Mouse (Mus musculus): ENCODE measurements around the gene Trpt1. TPM values are rescaled to one million over a fixed set of nuclear protein-coding genes. Genes with fewer than 3 reads are reported as not detected.
"Not testable (repeated sequence)": the region's sequence is repeated elsewhere in the genome, so short reads cannot be mapped to it uniquely, and the experiment has no call there.

Trpt1 gene
- total RNA-seq, 2 experiments from 2014 or later = 18.4 to 19.5 TPM

DNA sequence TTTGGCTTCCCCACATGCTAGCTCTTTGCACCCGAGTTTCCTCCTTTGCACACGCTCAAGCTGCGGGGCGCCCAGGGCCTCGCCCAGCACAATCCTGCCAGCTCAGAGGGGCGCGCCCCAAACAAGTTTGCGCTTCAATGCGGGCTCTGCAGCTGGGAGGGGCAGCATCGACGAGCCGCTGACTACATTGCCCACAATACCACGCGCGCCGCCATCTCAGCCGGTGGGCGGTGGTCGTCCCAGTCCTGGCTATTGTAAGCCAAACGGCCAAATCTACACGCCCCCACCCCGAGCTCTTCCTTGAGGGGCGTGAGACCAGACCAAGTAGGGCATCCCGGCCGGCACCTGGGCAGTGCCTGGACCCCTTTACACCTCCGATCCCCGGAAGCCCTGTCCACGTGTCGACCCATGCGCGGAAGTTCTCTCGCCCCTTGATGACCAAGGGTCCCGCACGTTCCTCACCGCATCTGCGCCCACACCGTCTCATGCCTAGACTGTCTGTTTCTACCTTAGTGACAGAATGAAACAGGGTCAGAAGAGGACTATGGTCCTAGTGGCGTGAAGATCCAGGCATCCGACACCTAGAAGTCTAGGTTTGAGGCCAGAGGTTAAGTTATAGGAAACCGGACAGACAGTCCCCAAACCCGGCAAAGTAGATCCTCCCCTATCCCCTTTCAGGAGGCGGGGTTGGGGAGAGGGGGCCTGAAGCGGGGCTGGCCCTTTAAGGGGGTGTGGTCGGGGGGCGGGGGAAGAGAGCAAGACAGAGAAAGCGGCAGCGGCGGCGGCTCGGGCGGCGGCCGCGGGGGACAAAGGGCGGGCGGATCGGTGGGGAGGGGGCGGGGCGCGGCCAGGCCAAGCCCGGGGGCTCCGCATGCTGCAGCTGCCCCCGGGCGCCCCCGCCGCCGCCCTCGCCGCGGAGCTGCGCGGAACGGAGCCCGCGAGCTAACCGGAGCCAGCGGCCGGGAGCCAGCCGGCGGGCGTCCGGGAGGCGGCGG lies 21.4 kb upstream of the Trpt1 start, which contains the start of gene Ppp1r14b:
TSS of gene Ppp1r14b (plus strand) at position 758 of the 995 bp plus-strand sequence.
- peak; percentile 80 to 89 for DNase-seq (ENCODE audit: low spot score in 2 of 2)

- peak in 1 of 2 experiments; percentile 80 for DNase-seq (ENCODE audit: low spot score in 2 of 2)
Observed at GRCm38 (mm10) chr19:6975537-6976521, 20.1 kb upstream of the Trpt1 start, which contains the start of gene Plcb3. Gene Plcb3 (minus strand): TSS chr19:6976470.

DNA sequence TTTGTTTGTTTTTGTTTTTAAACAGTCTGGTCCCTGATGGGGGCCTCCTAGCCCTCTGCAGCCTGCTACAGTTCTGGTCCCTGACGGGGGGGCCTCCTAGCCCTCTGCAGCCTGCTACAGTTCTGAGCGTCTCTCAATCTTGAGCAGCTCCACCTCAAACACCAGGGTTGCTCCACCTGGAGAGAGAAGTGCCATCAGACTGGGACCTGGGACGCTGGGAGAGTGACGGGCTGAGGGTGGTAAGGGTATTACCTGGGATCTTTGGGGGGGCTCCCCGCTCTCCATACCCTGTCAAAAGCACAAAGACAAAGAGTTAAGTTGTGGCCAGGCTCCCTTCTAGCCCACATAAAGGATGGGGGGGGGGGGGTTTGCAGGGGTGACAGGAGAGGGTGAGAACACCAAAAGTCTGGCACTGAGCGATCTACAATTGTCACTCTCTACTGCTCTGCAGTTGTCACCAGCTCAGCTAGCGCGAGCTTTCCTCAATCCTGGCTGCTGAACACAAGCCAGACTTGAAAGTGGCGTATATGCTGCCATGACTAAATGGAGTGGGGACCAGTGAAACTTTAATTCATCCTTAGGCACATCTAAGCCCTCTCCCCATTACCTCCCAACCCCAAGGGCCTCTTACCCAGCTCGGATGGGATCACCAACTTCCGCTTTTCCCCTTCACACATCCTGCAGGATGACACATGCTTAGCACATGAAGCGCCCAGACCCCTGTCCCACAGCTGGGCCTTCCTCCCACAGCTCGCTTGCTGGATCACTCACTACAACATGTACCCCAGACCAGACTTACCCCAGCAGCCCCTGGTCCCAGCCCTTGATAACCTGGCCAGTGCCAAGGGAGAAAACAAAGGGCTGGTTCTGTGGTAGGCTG lies 17.9 kb upstream of the Trpt1 start:
- no peak for DNase-seq (ENCODE audit: low spot score in 2 of 2)

DNA sequence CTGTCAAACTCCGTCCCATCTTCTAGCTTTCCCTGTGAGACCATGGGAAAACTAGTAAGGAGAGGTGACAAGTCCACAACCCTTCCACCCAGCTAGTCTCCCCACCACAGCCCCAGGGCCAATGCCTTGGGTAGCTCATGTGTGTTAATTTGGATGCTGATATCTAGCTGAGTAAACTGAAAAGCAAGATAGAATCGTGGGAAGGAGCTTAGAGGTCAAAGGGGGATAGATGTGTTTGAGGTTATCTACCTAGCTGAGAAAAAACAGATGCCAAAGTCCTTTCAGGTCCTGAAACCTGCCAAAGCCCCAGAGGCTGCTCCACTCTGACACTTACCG lies 17.3 kb upstream of the Trpt1 start:
- DNase-seq (ENCODE audit: low spot score in 2 of 2) = no peak

- no peak for DNase-seq (ENCODE audit: low spot score in 2 of 2)
Observed at GRCm38 (mm10) chr19:6979001-6979479, 16.9 kb upstream of the Trpt1 start.

GRCm38 (mm10) chr19:6979486-6980380 lies 16.2 kb upstream of the Trpt1 start:
- peak; percentile 100 for DNase-seq (ENCODE audit: low spot score in 2 of 2)

DNA sequence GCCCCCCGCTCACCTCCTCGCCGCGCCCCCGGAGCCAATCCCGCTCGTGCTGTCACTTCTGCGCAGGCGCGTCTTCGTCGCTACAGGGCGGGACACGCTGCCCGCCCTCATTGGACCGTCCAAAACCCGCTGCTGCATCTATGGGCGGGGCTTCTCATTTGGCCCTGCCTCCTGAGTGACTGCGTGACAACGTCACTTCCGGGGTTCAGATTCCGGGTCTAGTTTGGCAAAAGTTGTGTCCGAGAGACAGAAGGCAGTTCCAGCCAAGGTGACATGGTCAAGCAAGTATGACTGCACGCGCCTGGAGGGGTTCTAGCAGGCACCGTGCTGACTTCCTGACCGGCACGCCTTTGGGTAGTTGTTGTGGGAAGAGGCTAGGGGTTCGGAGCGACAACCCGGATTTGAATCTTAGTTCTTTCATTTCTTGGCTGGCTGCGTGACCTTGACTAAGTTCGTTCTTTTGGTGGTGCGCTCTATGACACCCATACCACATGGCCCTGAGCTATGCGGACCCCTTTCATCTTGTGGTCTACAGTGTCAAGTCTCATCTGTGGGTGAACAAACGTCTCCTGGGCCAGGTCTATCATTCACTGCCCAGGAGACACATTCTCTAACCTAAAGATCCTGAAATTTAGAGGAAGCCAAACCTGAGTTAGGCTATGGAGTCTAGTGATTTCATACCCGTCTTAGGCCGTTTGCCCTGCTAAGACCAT lies 15.4 kb upstream of the Trpt1 start, which contains the start of gene Fkbp2:
TSS of gene Fkbp2 (minus strand) at position 121 of the 713 bp plus-strand sequence.
- peak; percentile 96 to 99 for DNase-seq (ENCODE audit: low spot score in 2 of 2)

DNA sequence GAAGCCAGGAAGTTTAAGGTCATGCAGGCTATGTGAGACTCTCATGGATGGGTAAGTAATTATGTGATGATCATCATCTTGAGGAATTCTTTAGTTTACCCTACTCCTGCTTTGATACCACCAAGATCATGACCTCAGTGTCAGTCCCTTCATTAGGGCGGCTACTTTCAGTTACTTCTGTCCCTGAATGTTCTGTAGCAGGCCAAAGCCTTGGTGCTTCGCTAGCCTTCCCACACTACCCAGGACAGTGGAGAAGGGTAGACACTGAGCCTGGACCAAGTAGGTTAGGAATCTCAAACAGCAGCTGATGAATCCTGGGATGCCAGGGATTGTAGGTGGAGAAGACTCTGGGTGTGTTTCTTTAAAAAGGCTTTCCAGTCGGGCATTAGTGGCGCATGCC lies 14.5 kb upstream of the Trpt1 start:
- DNase-seq (ENCODE audit: low spot score in 2 of 2) = no peak

DNA sequence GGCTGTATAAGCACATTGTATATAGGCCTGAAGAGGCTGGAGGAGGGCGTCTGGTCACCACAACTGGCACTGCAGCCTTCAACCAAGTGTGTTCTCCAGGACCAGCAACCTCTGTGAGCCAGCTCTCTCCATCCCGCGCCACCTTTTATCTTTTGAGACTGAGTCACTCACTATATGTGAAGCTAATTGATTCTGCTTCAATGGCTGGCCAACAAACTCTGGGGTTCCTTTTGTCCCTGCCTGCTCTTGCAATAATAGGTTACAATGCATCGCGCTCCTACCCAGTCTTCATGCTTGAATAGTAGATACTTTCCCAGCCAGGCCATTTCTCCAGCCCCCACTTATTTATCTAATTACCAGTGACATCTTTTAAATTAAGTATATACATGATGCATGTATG lies 12.3 kb upstream of the Trpt1 start:
- no peak for DNase-seq (ENCODE audit: low spot score in 2 of 2)

GRCm38 (mm10) chr19:6985300-6985699 lies 10.6 kb upstream of the Trpt1 start:
- DNase-seq (ENCODE audit: low spot score in 2 of 2) = no peak

DNA sequence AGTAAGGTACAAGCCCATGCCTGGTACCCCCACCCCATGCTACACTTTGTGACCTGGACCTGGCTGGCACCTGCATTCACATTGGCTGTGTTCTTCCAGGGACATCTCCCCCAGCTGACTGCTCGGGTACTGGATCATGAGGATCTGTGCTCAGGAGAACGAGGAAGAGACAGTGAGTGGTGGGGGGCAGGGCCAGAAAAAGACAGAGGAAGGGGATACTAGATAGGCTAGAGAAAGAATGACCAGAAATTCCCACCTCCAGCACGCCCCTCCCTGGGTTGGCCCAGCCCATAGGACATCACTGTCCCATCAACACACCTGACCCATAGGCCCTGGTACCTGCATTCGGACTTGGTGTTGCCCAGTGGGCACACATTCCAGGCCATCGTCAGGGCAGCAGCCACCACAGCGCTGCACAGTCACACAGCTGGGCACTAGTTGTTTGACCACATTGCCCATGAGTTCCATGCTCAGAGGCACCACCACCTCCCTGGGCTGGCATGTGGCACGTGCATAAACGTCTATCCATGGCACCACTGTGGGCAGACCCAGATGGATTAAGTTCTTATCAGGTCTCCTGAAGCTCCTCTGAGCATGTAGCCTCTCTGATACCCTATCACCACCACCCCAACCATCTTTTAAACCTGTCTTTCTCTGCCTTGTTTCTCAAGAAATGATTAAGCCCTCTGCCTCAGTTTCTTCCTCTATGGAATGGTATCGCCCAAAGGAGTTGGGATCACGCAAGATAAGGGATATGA lies 9.8 kb upstream of the Trpt1 start:
- no peak for DNase-seq (ENCODE audit: low spot score in 2 of 2)

DNA sequence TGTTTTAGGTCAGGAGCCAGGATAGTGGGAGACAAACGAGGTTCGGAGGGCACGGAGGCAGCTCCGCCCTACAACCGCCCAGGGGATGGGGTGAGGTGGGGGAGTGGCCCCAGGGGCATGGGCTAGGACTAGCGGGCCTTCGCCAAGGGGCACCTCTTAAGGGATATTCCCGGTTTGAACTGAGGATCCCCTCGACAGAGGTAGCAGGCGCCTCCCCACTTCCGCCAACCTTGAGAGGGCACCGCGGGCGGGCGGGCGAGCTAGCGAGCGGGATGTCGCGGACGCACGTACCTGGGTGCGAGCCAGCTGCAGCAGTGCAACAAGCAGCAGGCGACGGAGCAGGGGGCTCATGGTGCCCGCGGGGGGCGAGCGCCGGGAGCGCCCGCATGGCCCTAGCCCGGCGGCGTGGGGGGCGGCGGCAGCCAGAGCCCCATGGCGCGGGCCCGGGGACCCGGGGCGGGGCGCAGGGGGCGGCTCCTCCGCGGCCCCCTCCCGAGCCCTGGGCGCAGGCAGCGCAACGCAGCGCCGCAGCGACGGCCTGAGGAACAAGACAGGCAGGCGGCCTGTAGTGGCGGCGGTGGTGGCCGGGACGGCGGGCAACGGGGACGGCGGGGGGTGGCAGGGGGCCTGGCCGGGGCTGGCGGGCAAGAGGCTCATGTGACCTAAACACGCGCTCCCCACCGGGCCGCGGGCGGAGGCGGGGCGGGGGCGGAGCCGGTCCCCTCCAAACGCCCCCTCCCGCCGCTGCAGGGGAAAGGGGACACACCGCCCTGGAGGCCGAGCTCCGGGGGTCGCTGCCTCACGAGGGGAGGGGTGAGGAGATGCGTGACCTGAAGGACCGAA lies 8.6 kb upstream of the Trpt1 start, which contains the start of gene Vegfb:
TSS of gene Vegfb (minus strand) at position 591 of the 843 bp plus-strand sequence.
- DNase-seq (ENCODE audit: low spot score in 2 of 2) = peak in 1 of 2 experiments; percentile 70

DNA sequence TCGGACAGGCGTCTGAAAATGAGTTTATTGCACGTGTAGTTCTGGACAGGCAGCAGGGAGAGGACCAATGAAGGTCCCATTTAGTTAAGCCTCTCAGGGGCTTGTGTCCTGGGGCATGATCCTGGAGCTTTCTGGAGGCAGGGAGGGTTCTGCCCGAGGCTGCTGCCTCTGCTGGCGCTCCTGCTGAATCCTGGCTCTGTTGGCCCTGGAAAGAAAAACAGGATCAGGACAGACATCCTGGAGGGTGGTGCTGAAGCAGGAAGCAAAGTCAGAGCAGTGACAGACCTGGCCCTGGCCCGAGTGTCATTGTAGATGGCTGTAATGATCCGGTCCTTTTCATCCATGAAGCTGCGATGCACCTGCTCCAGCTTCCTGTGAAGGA lies 8.0 kb upstream of the Trpt1 start:
- no peak for DNase-seq (ENCODE audit: low spot score in 2 of 2)

GRCm38 (mm10) chr19:6989251-6989650 lies 6.7 kb upstream of the Trpt1 start:
- DNase-seq (ENCODE audit: low spot score in 2 of 2) = no peak

GRCm38 (mm10) chr19:6990712-6991111 lies 5.2 kb upstream of the Trpt1 start:
- DNase-seq (ENCODE audit: low spot score in 2 of 2) = no peak

DNA sequence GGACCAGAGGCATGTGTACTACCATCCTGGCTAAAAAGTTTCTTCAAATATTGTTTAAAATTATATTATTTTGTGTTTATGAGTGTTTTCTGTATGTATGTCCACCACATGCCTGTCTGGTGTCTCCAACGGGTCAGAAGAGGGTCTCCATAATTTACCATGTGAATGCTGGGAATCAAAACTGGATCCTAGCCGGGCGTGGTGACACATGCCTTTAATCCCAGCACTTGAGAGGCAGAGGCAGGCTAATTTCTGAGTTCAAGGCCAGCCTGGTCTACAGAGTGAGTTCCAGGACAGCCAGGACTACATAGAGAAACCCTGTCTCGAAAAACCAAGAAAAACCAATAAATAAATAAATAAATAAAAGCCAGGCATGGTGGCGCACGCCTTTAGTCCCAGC lies 4.8 kb upstream of the Trpt1 start:
- DNase-seq (ENCODE audit: low spot score in 2 of 2) = not testable (repeated sequence)
